Mouse (Mus musculus) heart, adult 2 months (tissue): ENCODE measurements at regions not wholly inside any gene's neighbourhood (a gene's known extent, or its start where the extent isn't known, plus 50 kb on each side); places are given as distances from the start of the nearest gene placed in this dataset.

Source experiments
- CTCF ChIP-seq: fragments of 200-600 bp; IDR thresholded peaks from 2 replicates; pipeline ENCODE4 v1.8.1; 2022; ENCODE audit warnings: antibody characterized with exemption, mild to moderate bottlenecking, moderate library complexity
- EP300 ChIP-seq: fragments of 200-500 bp; IDR thresholded peaks from 2 replicates; pipeline ENCODE4 v1.6.1; 2011; ENCODE audit warnings: low read depth, low read length, control low read depth; ENCODE audit not compliant: insufficient read depth
- POLR2A ChIP-seq: fragments of 200-500 bp; IDR thresholded peaks from 2 replicates; pipeline ENCODE4 v1.6.1; 2011; ENCODE audit warnings: mild to moderate bottlenecking, low read depth, low read length, control low read depth; ENCODE audit not compliant: insufficient read depth

GRCm38 (mm10) chr1:122333267-122333666, 765.5 kb upstream of the Ddx18 start:
- TF ChIP-seq CTCF: no peak
- no peak for TF ChIP-seq POLR2A
- TF ChIP-seq EP300: no peak
